ENCODE assay signal across 28 mouse cellular contexts in the genomic region with DNA sequence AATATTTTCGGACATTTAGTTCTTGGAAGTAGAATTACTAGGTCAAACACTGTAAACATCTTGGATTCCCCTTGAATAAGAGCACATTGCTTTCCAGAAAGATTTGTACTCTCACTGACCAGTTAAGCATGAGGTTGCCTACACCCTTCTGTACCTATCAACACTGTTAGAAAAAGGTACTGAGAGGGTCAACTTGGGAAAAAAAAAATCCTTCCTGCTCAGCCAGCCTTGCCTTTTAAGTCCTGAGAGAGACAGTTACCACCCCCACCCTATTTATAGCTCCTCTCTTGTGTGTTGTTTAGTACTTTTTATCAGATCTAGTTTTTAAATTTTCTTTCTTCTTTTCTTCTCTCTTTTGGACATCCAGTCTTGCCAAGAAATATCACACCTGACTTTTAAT. TPM values are rescaled to one million over a fixed set of nuclear protein-coding genes. Genes with fewer than 3 reads are reported as not detected.
DNase-seq lines count a peak whose midpoint lies in the region; ATAC-seq and TF ChIP-seq lines count a peak whose summit lies in the region.
"Had no signal": no experiment of that assay in that cellular context is flagged by ENCODE, and none has a peak within 500 bp of the region (broad histone marks: within the 10 kb centered on the region; RNA-seq: fewer than 3 reads in every experiment).

No protein-coding gene starts in this region.

- H3K4me3 ChIP-seq in heart, embryonic 10.5 days, result no peak overlapping the region
- H3K4me3 ChIP-seq in bone marrow macrophage, adult 2 months (ENCODE audit: insufficient read depth, low read length), result no peak overlapping the region
- H3K4me3 ChIP-seq in stomach, postnatal 0 days (ENCODE audit: low read depth, low read length), result no peak overlapping the region
- H3K4me3 ChIP-seq: embryonic facial prominence, embryonic 12.5 days; forebrain, embryonic 10.5 days; forebrain, embryonic 15.5 days; heart, embryonic 15.5 days; hindbrain, embryonic 13.5 days; limb, embryonic 12.5 days; liver, embryonic 15.5 days; midbrain, embryonic 12.5 days; myocyte; neural tube, embryonic 13.5 days had no signal

- no peak overlapping the region for H3K9ac ChIP-seq in stomach, postnatal 0 days (ENCODE audit: low read length)
- H3K9ac ChIP-seq: embryonic facial prominence, embryonic 12.5 days; forebrain, embryonic 15.5 days; heart, embryonic 15.5 days; hindbrain, embryonic 13.5 days; limb, embryonic 12.5 days; liver, embryonic 15.5 days; lung, embryonic 14.5 days; midbrain, embryonic 12.5 days; neural tube, embryonic 13.5 days had no signal

- H3K9me3 ChIP-seq in heart, embryonic 10.5 days, result no peaks in the 10 kb centered on the region
- no peaks in the 10 kb centered on the region for H3K9me3 ChIP-seq in stomach, postnatal 0 days (ENCODE audit: control insufficient read depth, low read length)
- H3K9me3 ChIP-seq: embryonic facial prominence, embryonic 12.5 days; forebrain, embryonic 10.5 days; forebrain, embryonic 15.5 days; heart, embryonic 15.5 days; hindbrain, embryonic 13.5 days; limb, embryonic 12.5 days; liver, embryonic 15.5 days; megakaryocyte, embryonic 14.5 days; midbrain, embryonic 12.5 days; neural tube, embryonic 13.5 days had no signal

- DNase-seq in heart, embryonic 10.5 days (ENCODE audit: low spot score), result no peak
- no peak for DNase-seq in heart, adult 8-10 months (ENCODE audit: low spot score)
- DNase-seq in thymus, postnatal 0 days (ENCODE audit: low spot score), result peak; percentile 7
- no peak for DNase-seq in thymus, postnatal 10 days (ENCODE audit: low spot score in 2 of 2)
- DNase-seq in stomach, postnatal 0 days (ENCODE audit: low spot score), result no peak
- no peak for DNase-seq in heart, adult 11 months
- no peak for DNase-seq in cerebellum, postnatal 36 days
- DNase-seq: adrenal gland, adult 8-10 months; cerebellum, adult 8-10 months; embryo, embryonic 11 days; kidney, adult 9 months; kidney, postnatal 10 days; lung, embryonic 14.5 days; lung, postnatal 36 days; right cerebral cortex, postnatal 14 days had no signal

- no peaks in the 10 kb centered on the region for H3K27me3 ChIP-seq in heart, embryonic 10.5 days (ENCODE audit: insufficient read depth, poor library complexity, severe bottlenecking)
- no peaks in the 10 kb centered on the region for H3K27me3 ChIP-seq in stomach, postnatal 0 days (ENCODE audit: control insufficient read depth, insufficient read depth, low read length)
- H3K27me3 ChIP-seq: embryonic facial prominence, embryonic 12.5 days; forebrain, embryonic 15.5 days; heart, embryonic 15.5 days; hindbrain, embryonic 13.5 days; limb, embryonic 12.5 days; liver, embryonic 15.5 days; megakaryocyte, embryonic 14.5 days; midbrain, embryonic 12.5 days; neural tube, embryonic 13.5 days had no signal

- no peak for TF ChIP-seq CTCF in bone marrow macrophage, adult 2 months (IDR thresholded peaks at IDR 0.05; ENCODE audit: low read depth, low read length)
- TF ChIP-seq CTCF in stomach, postnatal 0 days (IDR thresholded peaks at IDR 0.05; ENCODE audit: low read depth), result no peak

- H3K4me2 ChIP-seq in stomach, postnatal 0 days (replicated peaks; ENCODE audit: low read depth), result no peak overlapping the region
- H3K4me2 ChIP-seq: embryonic facial prominence, embryonic 12.5 days; forebrain, embryonic 15.5 days; heart, embryonic 15.5 days; hindbrain, embryonic 13.5 days; limb, embryonic 12.5 days; liver, embryonic 15.5 days; lung, embryonic 14.5 days; midbrain, embryonic 12.5 days; neural tube, embryonic 13.5 days had no signal

- peak overlapping the region; percentile 77; the same call in 1 of the 2 replicates for H3K27ac ChIP-seq in heart, embryonic 10.5 days
- H3K27ac ChIP-seq in bone marrow macrophage, adult 2 months (ENCODE audit: insufficient read depth, low read depth, low read length), result peak overlapping the region; percentile 88
- no peak overlapping the region for H3K27ac ChIP-seq in stomach, postnatal 0 days (replicated peaks)
- H3K27ac ChIP-seq: embryonic facial prominence, embryonic 12.5 days; forebrain, embryonic 10.5 days; forebrain, embryonic 15.5 days; hindbrain, embryonic 13.5 days; limb, embryonic 12.5 days; midbrain, embryonic 12.5 days; neural tube, embryonic 13.5 days had no signal

- peaks cover 18% of the 10 kb centered on the region for H3K4me1 ChIP-seq in heart, embryonic 10.5 days
- H3K4me1 ChIP-seq in bone marrow macrophage, adult 2 months (ENCODE audit: control insufficient read depth, insufficient read depth, low read length), result peaks cover 33% of the 10 kb centered on the region
- no peaks in the 10 kb centered on the region for H3K4me1 ChIP-seq in stomach, postnatal 0 days (replicated peaks; ENCODE audit: control insufficient read depth, insufficient read depth)
- H3K4me1 ChIP-seq: forebrain, embryonic 15.5 days; hindbrain, embryonic 13.5 days; limb, embryonic 12.5 days; midbrain, embryonic 12.5 days; neural tube, embryonic 13.5 days had no signal

- H3K36me3 ChIP-seq in heart, embryonic 10.5 days, result no peaks in the 10 kb centered on the region
- no peaks in the 10 kb centered on the region for H3K36me3 ChIP-seq in stomach, postnatal 0 days (ENCODE audit: control insufficient read depth, insufficient read depth, low read length)
- H3K36me3 ChIP-seq: embryonic facial prominence, embryonic 12.5 days; forebrain, embryonic 10.5 days; forebrain, embryonic 15.5 days; heart, embryonic 15.5 days; hindbrain, embryonic 13.5 days; limb, embryonic 12.5 days; liver, embryonic 15.5 days; midbrain, embryonic 12.5 days; neural tube, embryonic 13.5 days had no signal

- no peak for TF ChIP-seq EP300 in stomach, postnatal 0 days (optimal IDR thresholded peaks at IDR 0.05)

- no peak for ATAC-seq in stomach, postnatal 0 days (ENCODE audit: low FRiP score, low TSS enrichment)
- ATAC-seq: forebrain, embryonic 15.5 days; intestine, postnatal 0 days had no signal

- WGBS in heart, embryonic 10.5 days, result 72% methylated on average over 1 of the region's 1 CpGs
- 47% methylated on average over 1 of the region's 1 CpGs for WGBS in stomach, postnatal 0 days

- no peak for TF ChIP-seq POLR2A in bone marrow macrophage, adult 2 months (IDR thresholded peaks at IDR 0.05; ENCODE audit: borderline replicate concordance, low read depth, low read length)

RNA-seq across cellular contexts. Expression of a gene that starts 48.2 kb away (rescaled TPM):
- 1.6 and 3.7 TPM in 2 replicates for polyA plus RNA-seq in heart, embryonic 10.5 days (2016; fragmentation: Nextera tagmentation; extraction: Ambion mirVana)
- total RNA-seq in heart, adult 8-10 months (2022), result 1 to 10 TPM; 1.7 to 3.8 (median 2.3) TPM
- 26.6 and 27.6 TPM in 2 replicates for polyA plus RNA-seq in thymus, postnatal 0 days (2015; fragmentation: Nextera tagmentation; extraction: Ambion mirVana)
- 17.3 and 19.3 TPM in 2 replicates for polyA plus RNA-seq in bone marrow macrophage, adult 2 months (2012; ENCODE audit: insufficient read depth, insufficient read length, missing spikeins)
- 1.7 and 1.8 TPM in 2 replicates for polyA plus RNA-seq in stomach, postnatal 0 days (2015; fragmentation: Nextera tagmentation; extraction: Ambion mirVana)
